Mouse (Mus musculus) liver, adult (tissue): ENCODE measurements at regions not wholly inside any gene's neighbourhood (a gene's known extent, or its start where the extent isn't known, plus 50 kb on each side); places are given as distances from the start of the nearest gene placed in this dataset.

Experiments used
- GATA4 ChIP-seq: IDR thresholded peaks from 2 replicates; pipeline ENCODE4 v1.6.1; 2014; ENCODE audit warnings: mild to moderate bottlenecking, low read length; ENCODE audit not compliant: insufficient replicate concordance

DNA sequence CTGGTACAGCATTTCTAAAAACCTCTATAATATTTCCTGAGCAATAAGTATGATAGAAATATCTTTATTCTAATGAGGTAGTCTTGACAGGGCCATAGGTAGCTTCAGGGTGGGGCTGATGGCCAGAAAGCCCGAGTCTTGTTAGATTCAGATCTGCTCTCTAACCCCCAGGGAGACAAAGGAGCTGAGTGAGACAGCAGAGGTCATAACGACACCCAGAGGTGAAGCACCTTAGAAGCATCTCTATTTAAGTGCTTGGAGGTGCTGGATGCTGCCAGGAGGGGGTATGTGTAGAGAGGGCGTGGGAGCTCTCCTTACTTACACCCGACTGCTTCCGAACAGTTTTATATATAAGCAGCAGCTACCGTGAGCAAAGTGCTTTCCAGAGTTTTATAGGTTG is 128.9 kb upstream of the Rap1b start:
- TF ChIP-seq GATA4 = no peak

DNA sequence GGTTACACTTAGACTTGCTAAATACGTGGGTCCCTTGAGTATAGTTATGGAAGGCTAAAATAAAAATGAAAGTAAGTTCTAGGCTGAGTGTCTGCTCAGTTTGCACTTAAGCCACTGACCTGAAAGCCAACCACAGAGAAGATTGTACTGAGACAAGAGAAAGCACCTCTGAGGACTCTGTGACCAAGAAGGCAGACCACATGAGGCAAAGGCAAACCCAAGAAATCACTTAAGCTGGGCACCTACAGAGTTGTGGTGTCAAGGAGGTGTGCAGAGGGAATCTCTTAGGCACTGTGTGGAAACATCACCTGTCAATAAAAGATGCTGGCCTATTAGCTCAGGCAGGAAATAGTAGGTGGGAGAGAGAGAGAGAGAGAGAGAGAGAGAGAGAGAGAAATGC is 129.6 kb upstream of the Rap1b start:
- TF ChIP-seq GATA4 = no peak

DNA sequence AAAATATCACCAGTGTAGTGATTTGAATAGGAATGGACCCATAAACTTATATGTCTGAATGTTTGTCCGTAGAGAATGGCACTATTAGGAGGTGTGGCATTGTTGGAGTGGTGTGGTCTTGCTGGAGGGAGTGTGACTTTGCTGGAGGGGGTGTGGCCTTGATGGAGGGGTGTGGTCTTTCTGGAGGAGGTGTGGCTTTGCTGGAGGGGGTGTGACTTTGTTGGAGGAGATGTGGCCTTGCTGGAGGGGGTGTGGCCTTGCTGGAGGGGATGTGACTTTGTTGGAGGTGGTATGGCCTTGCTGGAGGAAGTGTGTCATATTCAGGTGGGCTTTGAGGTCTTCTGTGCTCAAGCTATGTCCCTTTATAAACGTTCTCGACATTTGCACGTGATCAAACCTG is 133.3 kb upstream of the Rap1b start:
- no peak for TF ChIP-seq GATA4

DNA sequence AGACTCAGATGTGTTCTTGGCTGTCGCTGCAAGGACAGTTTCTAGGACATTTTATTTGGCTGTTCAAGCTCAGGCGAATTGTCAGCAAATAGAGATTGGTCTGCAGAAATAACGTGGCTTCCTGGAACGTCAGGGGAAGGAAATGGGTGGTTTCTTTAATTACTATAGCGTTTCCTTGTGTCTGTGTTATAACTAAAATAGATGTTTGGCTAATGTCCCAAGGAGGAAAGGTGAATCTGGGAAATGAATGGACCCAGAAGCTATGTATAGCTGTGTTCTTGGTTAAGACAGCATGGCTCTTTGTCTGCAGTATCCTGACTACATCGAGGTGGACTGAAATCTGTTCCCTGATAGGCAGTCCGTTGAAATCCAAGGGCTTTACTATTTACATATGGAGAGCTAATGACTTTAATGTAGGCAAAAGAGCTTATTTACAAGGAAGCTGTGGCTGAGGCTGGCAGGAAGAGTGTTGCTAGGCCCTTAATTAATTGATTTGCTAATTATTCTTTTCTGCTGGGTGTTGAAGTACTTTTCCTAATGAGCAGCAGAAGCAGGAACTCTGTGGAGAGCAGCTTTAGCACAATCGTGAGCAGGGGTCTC is 136.9 kb upstream of the Rap1b start:
- no peak for TF ChIP-seq GATA4

DNA sequence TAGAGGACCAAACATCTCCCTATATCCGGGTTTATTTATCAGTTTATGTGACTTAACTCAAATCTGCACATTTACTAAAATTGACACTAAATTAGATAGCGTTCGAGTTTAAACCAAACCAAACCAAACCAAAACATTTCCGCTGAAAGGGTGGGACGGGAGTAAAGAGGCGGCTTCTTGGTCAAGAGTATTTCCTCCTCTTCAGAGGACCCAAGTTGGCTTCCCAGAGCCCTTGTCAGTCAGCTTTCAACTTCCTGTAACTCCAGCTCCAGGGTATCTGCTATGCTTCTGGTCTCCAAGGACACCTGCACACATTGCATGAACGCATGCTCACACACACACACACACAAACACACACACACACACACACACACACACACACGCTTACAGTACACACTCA is 137.4 kb upstream of the Rap1b start:
- no peak for TF ChIP-seq GATA4

DNA sequence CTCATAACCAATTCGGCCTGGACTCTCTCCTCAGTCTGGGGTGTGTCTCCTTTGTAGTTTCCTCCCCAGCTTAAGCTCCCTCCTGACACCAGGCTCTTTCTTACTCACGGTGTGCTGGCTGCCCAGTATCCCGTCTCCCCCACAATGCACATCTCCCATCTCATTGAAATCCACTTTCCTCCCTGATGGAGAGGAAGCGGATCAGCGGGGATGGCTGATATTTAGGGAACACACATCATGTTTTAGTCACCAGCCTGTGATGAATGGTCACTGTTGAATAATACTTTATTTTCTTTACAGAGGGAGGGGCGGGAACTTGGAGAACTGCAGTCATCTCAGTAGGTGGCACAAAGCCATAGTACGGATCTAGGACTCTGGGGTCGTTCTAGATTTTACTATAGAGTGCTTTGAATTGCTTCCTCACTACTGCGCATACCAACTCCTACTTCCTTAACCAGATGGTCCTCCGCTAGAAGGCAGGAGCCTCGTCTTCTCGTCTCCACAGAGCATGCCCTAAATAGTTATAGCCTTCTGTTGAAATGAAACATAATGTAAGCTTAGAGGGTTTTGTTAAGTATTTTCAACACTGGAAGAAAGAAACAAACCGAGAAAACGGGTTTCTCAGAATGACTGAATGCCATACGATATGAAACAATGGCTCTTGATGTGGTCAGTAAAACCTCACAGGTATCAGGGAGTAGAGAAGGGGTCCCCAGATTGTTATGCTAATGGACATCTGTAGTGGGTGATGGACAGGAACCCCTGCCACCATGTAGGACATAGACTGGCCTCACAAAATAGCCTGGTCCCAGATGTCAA is 139.2 kb upstream of the Rap1b start:
- TF ChIP-seq GATA4 = no peak

DNA sequence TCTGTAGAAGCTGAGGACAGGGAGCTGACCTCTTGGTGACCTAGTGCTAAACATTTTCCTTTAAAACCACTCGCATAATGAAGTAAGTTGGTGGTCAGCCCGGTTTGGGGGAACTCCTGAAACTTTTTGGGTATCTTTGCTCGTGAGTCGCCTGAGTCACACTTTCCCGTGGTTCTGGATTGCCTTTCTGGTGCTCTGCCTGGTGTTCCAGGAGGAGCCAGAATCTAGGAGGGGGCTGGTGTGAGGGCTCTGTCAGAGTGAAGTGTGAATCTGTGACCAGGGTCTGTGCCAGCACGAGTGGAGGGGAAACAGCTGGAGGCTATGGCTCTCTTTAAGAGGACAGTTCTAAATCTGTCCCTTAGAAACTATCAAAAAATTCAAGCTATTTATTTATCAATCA is 141.8 kb upstream of the Rap1b start:
- no peak for TF ChIP-seq GATA4

DNA sequence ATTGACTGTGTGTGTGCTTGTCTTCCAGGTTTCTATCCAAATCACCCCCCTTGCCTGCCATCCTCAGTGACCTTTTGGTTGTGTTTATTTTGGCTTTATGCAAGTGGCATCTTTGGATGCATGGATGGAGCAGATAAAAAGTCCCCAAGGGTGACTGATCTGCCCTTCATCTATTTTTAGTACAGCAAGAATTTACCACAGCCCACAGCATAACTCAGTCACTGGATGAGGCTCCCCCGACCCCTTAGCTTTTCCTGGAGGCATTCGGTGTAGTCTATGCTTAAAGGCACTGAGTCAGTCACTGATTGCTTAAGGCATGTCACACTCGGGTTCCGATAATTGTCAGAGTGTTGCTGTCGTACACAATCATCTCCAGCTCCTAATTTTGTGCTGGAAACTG is 142.2 kb upstream of the Rap1b start:
- TF ChIP-seq GATA4 = no peak

DNA sequence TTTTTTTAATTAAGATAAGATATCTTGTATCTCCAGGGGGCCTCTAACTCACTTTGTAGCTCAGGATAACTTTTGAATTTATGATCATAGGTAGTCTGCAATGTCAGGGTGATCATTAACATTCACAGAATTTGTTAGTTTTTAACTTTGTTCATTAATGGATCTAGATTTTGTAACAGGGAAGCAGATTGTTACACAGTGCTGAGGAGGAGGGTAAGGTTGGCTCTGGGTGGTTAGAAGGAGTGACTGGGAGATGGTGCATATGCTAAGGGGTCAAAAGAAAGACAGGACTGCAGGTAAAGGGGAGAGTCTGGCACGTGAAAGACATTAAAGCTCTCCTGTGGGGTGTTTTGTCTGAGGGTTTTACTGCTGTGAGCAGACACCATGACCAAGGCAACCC is 145.3 kb upstream of the Rap1b start:
- TF ChIP-seq GATA4 = no peak

DNA sequence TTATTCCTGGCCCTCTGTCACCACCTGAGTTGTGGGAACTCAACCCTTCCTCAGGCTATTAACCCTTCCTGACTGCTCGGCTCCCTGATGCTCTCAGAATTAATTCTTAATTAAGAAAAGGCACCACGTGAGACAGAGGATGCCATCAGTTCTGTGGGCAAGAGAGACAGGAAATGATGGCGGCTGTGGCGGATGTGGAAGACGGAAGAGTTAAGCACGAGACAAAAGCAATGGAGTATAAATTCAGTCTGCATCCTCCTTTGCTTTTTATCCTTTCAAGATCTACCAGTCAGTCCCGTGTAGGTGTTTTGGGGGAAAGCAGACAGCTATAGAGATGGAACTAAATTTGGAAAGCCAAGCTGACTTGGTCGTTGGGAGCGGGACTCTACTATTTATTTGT is 146.5 kb upstream of the Rap1b start:
- TF ChIP-seq GATA4 = no peak

DNA sequence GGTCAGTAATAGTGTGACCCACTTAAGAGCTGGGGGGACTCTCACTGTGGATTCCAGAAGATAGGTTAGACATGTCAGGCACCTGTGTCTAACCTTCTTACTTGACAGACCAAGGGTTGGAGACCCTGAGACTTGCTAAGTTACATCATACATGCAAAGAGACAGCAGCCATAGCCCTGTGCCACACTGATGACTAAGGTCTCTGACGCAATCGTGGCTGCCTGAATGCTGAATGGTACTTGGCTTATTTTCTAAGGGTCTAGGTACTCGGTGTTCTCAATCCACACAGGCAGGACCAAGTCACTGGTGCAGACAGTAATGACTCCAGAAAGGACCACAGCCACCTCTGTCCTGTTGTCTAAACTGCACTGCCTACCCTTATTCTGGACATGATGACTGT is 147.8 kb upstream of the Mdm1 start:
- TF ChIP-seq GATA4 = no peak

DNA sequence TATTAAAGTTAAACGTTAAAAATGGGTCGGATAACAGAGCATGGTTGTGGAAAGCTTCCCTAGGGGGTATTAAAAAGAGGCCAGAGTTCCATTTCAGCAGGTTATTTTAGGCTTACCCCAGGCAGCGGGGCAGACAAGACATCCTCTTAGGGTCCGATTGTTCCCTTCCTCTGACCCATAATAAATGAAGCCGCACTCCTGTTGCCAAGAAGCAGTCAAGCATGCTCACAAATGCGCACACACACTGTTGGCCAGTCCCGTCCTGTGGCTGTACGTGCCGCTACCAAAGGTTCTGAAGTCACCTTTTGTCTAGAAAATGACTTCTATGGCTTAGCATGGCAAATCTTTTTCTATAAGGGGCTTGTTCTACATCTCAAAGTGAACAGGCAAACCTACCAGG is 146.8 kb upstream of the Mdm1 start:
- no peak for TF ChIP-seq GATA4

DNA sequence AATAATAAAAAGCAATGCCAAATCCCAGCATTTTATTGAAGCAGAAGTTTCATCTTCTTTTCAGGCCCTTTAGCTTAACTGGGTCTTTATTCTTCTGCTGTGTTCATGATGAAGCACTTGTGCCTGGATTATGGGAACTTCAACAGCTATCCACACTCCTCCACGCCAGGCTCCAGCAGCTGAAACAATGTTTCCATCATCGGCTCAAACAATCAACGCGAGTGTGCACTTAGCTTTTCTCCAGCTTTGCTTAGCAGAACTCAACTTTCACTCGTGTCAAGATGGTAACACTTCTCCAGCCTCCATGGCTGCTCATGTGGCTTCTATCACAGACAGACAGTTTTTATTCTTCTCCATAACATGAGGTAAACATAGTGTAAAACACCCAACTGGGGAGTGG is 143.8 kb upstream of the Mdm1 start:
- TF ChIP-seq GATA4 = no peak

DNA sequence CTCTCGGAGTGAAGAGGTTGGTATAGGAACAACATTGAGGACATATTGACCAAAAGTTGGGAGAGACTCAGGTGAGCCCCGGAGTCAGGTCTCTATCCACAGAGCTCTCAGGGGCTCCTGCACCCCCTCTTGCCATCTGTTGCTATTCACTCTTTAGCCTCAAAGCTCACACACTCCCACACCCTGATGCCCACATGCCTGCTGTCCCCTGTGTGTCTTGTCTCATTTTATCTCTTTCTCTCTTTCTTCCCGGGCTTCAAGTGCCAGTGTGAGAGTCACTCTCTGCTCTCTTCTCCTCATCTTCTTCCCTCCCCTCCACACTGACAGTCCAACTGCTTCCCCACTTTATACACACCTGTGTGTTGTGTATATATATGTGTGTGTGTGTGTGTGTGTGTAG is 141.0 kb upstream of the Mdm1 start:
- TF ChIP-seq GATA4 = no peak

DNA sequence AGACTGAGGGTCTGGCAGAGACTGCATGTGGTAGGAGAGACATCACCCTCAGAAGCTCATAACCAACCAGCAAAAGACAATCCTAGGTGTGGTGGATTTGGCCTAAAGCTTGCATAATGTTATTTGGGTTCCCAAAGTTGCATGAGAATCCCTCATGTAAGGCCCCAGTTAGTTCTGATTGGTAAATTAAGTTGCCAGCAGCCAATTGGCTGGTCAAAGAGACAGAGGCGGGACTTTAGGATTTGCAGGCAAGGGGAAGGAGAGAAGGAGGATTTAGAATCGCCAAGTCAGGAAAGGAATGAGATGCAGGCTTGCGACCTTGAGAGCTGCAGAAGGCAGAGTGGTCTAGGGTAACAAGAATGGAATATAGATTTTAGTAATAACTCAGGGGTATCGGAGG is 140.1 kb upstream of the Mdm1 start:
- TF ChIP-seq GATA4 = no peak

DNA sequence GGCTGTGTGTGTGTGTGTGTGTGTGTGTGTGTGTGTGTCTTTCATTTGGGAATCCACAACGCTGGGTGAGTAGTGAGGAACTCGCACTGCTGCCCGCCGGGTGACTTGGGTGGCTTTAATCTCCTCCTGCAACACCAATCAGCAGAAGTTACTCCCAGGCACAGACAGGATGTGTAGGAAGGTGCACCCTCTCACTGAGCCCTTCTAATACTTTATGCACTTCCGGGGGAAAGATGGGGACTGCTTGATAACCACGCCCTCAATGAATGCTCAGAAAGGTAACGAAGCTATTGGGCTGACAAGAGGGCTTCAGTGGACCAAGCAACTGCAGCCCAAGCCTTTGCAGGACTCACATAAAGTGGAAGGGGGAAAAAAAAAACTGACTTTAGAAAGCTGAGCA is 139.6 kb upstream of the Mdm1 start:
- no peak for TF ChIP-seq GATA4

DNA sequence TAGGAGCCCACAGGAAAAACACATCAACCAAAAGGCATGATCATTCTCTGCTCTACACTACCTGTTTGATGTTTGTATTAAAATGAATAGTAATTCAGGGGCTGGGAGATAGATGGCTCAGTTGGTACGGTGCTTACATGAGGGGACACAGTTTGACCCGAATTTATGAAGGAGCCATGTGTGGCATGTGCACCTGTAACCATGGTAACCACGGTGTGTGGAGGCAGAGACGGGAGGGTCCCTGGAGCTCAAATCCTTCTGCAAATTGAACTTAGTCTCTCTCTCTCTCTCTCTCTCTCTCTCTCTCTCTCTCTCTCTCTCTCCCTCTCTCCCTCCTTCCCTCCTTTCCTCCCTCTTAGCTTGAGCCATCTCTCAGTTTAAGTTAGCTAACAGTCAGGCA is 139.1 kb upstream of the Mdm1 start:
- no peak for TF ChIP-seq GATA4

DNA sequence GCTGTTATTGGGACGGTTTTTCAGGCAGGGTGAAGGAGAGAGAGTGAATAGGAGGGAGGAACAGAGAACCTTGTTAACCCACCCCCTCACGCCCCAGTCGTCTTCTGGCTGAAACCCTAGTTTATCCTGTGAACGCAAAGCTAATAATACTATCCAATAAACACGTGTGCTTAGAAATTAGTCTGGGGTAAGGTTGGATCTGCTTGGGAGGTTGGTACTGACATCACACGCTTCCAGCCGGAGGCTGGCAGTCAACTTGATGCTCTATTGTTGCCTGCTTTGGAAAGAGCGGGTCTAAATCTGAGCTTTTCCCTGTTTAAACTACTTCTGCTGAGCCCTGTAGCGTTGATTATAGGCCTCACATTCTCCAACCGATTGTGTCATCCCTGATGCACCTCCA is 138.4 kb upstream of the Mdm1 start:
- no peak for TF ChIP-seq GATA4
